Mouse (Mus musculus) limb, embryonic 14.5 days (tissue): ENCODE data around the gene Gm20388. TPM values are rescaled to one million over a fixed set of nuclear protein-coding genes. Genes with fewer than 3 reads are reported as not detected.

Source experiments
- ATAC-seq: fragments of 200-750 bp; cut with Nextera tagmentation; 2 replicates; pipeline ENCODE4 v1.8.0; 2017; ENCODE audit warnings: low read depth, moderate number of reproducible peaks, moderate TSS enrichment; ENCODE audit not compliant: low FRiP score
- DNase-seq: peaks from one replicate; pipeline ENCODE4 v3.0.0-alpha.2; 2015; ENCODE audit warnings: low spot score
- H3K27ac ChIP-seq: fragments of 300-500 bp; sonication (generic); replicated peaks from 2 replicates; pipeline ENCODE4 v1.5.1; 2014; ENCODE audit warnings: low read depth, mild to moderate bottlenecking, low read length, moderate library complexity, mixed read lengths
- H3K27me3 ChIP-seq: fragments of 300-500 bp; sonication (generic); 2 replicates; pipeline ENCODE4 v1.6.1; 2014; ENCODE audit warnings: low read length, mixed read lengths; ENCODE audit not compliant: control insufficient read depth, insufficient read depth
- H3K36me3 ChIP-seq: fragments of 300-500 bp; sonication (generic); 2 replicates; pipeline ENCODE4 v1.6.1; 2014; ENCODE audit warnings: mild to moderate bottlenecking, low read length, moderate library complexity, mixed read lengths; ENCODE audit not compliant: control insufficient read depth, insufficient read depth
- H3K4me1 ChIP-seq: fragments of 300-500 bp; sonication (generic); 2 replicates; pipeline ENCODE4 v1.6.1; 2014; ENCODE audit warnings: antibody characterized with exemption, low read length, mixed read lengths; ENCODE audit not compliant: control insufficient read depth, insufficient read depth
- H3K4me2 ChIP-seq: fragments of 300-500 bp; sonication (generic); replicated peaks from 2 replicates; pipeline ENCODE4 v1.6.1; 2014; ENCODE audit warnings: low read depth, mild to moderate bottlenecking, low read length, moderate library complexity; ENCODE audit not compliant: severe bottlenecking
- H3K4me3 ChIP-seq: fragments of 300-500 bp; sonication (generic); replicated peaks from 2 replicates; pipeline ENCODE4 v1.5.1; 2014; ENCODE audit warnings: low read length
- H3K9ac ChIP-seq: fragments of 300-500 bp; sonication (generic); 2 replicates; pipeline ENCODE4 v1.6.1; 2014; ENCODE audit warnings: mild to moderate bottlenecking, low read depth, low read length, moderate library complexity; ENCODE audit not compliant: severe bottlenecking
- H3K9me3 ChIP-seq: fragments of 300-500 bp; sonication (generic); 2 replicates; pipeline ENCODE4 v1.6.1; 2016; ENCODE audit warnings: low read length; ENCODE audit not compliant: control insufficient read depth
- POLR2A ChIP-seq: fragments of 200-500 bp; IDR thresholded peaks from 2 replicates; pipeline ENCODE4 v1.8.0; 2012; ENCODE audit warnings: inconsistent platforms, mild to moderate bottlenecking, moderate library complexity, borderline replicate concordance; ENCODE audit not compliant: insufficient read depth, insufficient read length; ENCODE audit errors: extremely low read depth
- WGBS: fragments of 180-500 bp; shearing (Covaris S2); extraction: QIAGEN DNeasy Blood & Tissue Kit; methylation state at CpG from one replicate; pipeline ENCODE4 v1.1.7; 2014; 5-methylcytosine and 5-hydroxymethylcytosine counted together
- polyA plus RNA-seq, 2 experiments: library from polyadenylated mRNA; depleted of rRNA in 1 of 2; stranded (reverse) in 1 of 2; unstranded in 1 of 2; fragments of >200 nt; fragmentation: Nextera tagmentation in 1 of 2; extraction: Ambion mirVana in 1 of 2; gene quantifications; 2 replicates each; pipeline versions ENCODE4 v1.2.1 to v1.2.3; 2012 to 2014

The Gm20388 gene
- polyA plus RNA-seq, 2 experiments, result 1.9 to 49.9 TPM

DNA sequence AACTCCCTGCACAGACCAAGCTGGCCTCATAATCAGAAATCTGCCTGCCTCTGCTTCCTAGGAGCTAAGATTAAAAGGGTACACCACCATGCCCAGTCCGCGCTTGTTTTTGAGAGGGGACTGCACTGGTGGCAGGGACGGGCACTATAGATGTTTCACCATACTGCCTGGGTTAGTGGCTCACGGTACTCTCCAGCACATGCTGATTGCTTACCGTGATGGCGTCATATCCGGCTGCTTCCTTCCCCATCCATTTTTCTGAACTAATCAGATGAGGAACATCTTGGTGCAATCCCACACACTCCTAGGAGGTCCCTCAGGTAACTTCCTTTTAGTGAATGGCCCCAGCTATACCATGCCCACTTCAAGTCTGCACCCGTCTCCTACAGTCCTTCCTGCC, 134.3 kb downstream of the Gm20388 start:
- ATAC-seq, result no peak
- no peak for TF ChIP-seq POLR2A
- 89% methylated on average over 8 of the region's 8 CpGs for WGBS

DNA sequence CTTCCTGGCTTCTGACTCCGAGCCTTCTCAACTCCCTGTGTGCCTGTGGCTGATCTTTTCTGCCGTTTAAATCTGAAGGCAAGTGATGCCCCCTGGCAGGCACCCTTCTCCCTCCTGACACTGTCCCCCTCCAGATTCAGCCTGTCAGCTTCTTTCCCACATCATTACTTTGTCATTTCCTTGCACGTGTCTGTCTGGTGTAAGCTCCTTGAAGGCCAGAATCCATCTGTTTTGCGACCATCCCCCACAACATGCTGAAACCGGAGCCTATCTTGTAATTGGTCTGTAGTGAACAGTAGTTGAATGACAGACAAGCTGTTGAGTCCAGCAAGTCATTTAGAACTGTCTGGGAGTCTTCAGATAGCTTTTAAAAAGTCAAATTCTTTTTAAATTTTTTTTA, 134.8 kb downstream of the Gm20388 start:
- no peaks in the 10 kb centered on the region for H3K9me3 ChIP-seq
- no peaks in the 10 kb centered on the region for H3K27me3 ChIP-seq
- no peak for TF ChIP-seq POLR2A
- H3K36me3 ChIP-seq, result no peaks in the 10 kb centered on the region
- H3K27ac ChIP-seq, result no peak overlapping the region
- no peak overlapping the region for H3K4me2 ChIP-seq
- no peak overlapping the region for H3K4me3 ChIP-seq
- no peak for DNase-seq
- WGBS, result 20% methylated on average over 5 of the region's 5 CpGs
- no peak overlapping the region for H3K9ac ChIP-seq
- peaks cover 18% of the 10 kb centered on the region for H3K4me1 ChIP-seq
- no peak for ATAC-seq

More for the DNA sequence above, 134.3 kb downstream of the Gm20388 start:
- Histone ChIP-seq H3K27ac (no peak overlapping the region), H3K4me2 (no peak overlapping the region), H3K4me1 (peaks cover 15% of the 10 kb centered on the region), H3K4me3 (no peak overlapping the region), H3K27me3 (no peaks in the 10 kb centered on the region), H3K9ac (no peak overlapping the region), H3K36me3 (no peaks in the 10 kb centered on the region), H3K9me3 (no peaks in the 10 kb centered on the region)
- DNase-seq, result no peak

DNA sequence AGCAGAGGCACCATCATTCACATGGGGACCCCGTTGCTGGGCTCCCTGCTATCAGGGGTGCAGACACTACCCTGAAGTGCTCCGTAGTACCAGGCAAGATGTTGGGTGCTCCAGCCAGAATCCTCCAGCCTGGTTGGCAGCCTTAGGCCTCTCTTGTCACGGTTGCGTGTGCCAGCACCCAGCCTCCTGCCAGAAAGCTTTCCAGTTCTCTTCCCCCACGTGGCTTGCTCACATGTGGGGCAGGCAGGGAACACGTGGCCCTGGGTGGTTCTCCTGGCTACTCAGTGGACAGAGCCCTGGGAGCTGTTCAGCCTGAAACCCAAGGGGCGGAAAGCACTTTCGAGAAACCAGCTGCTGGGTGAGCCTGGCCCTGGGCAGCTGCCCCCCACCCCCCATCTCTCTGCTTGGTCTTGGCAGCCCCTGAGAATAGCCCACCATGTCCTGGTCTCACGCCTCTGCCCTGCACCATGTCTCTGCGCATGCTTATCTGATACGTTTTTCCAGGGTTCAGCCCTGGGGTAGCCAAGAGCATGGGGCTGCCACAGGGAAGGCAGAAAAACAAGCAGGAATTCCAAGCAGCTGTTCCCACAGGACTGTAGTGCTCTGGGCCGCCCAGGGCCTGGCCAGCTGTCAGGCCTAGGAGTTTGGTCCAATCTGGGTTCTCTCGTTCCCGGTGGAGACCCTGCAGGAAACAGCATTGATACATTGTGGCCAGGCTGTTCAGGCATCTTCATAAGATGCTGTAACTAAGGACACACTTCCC, 135.8 kb downstream of the Gm20388 start:
- no peaks in the 10 kb centered on the region for H3K36me3 ChIP-seq
- peak; percentile 82 for ATAC-seq
- WGBS, result 46% methylated on average over 14 of the region's 14 CpGs
- H3K9ac ChIP-seq, result no peak overlapping the region
- H3K27me3 ChIP-seq, result no peaks in the 10 kb centered on the region
- no peak for TF ChIP-seq POLR2A
- peaks cover 21% of the 10 kb centered on the region for H3K4me1 ChIP-seq
- DNase-seq, result peak; percentile 63
- H3K4me3 ChIP-seq, result no peak overlapping the region
- 0 out of 2 replicates have a peak overlapping the region, but pooled peaks have one; percentile 53 for H3K27ac ChIP-seq
- H3K9me3 ChIP-seq, result no peaks in the 10 kb centered on the region
- H3K4me2 ChIP-seq, result no peak overlapping the region

DNA sequence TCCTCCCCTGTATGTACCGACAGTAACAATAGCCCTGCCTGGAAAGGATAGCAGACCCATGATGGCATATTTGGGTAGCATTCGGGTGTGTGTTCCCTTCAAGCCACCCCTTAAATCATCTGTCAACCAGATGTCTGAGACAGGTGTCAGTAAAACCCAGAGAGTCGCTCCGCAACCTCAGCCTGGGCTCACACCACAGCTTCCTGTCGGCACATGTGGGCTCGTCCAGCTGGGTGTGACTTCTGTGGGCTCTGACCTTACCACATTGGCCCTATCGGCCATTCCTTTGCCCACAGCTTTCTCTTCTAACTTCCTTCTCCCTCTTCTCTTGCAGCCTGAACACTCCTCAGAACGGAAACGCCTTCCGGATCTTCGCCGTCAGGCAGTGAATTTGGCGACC, 139.3 kb downstream of the Gm20388 start:
- Histone ChIP-seq H3K9ac (no peak overlapping the region), H3K4me2 (no peak overlapping the region), H3K36me3 (no peaks in the 10 kb centered on the region), H3K4me1 (peaks cover 29% of the 10 kb centered on the region), H3K4me3 (no peak overlapping the region), H3K9me3 (no peaks in the 10 kb centered on the region), H3K27ac (no peak overlapping the region), H3K27me3 (no peaks in the 10 kb centered on the region)
- DNase-seq (no peak), ATAC-seq (no peak)
- 56% methylated on average over 13 of the region's 13 CpGs for WGBS
- no peak for TF ChIP-seq POLR2A

DNA sequence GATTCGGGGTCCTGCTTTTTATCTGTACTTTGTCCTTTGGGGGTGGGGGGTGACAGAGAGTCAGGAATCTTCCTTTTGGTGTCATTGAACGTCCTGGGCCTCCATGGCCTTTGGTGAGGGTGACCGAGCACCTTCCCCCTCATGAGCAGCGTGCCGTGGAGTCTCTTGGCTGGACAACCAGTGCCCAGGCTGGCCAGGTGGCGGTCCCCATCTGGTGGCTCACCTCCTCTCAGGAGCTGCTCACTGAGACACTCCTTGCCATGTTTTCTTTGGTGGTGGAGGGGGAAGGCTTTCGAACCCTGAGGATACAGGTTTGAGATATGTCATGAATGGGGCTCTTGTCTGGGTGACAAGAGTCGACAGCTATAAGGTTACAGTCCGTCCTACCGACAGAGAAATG, 139.7 kb downstream of the Gm20388 start:
- H3K27me3 ChIP-seq, result no peaks in the 10 kb centered on the region
- no peak for TF ChIP-seq POLR2A
- H3K4me3 ChIP-seq, result no peak overlapping the region
- 80% methylated on average over 10 of the region's 10 CpGs for WGBS
- peaks cover 29% of the 10 kb centered on the region for H3K4me1 ChIP-seq
- no peaks in the 10 kb centered on the region for H3K36me3 ChIP-seq
- ATAC-seq (no peak), DNase-seq (no peak)
- H3K9me3 ChIP-seq, result no peaks in the 10 kb centered on the region
- no peak overlapping the region for H3K4me2 ChIP-seq
- H3K27ac ChIP-seq, result no peak overlapping the region
- H3K9ac ChIP-seq, result no peak overlapping the region
